Mouse (Mus musculus): ENCODE measurements around the gene Olfr450. TPM values are rescaled to one million over a fixed set of nuclear protein-coding genes. Genes with fewer than 3 reads are reported as not detected.

Olfr450 gene
- polyA plus RNA-seq (2021; fragmentation: Nextera tagmentation): not detected in 2 replicates
- long read RNA-seq, experiment 1: 0 reads
- long read RNA-seq, experiment 2: 0 reads

GRCm38 (mm10) chr6:42811639-42812038, at the start of gene Olfr450:
Gene Olfr450 (plus strand): TSS chr6:42811939.

GRCm38 (mm10) chr6:42784793-42785192, 26.9 kb upstream of the Olfr450 start, which contains the start of gene Olfr452:
Gene Olfr452 (plus strand): TSS chr6:42785093.

GRCm38 (mm10) chr6:42834084-42834483, 22.3 kb downstream of the Olfr450 start, which contains the start of gene Olfr449:
Gene Olfr449 (plus strand): TSS chr6:42834384.

Other genes starting within 250 kb of the Olfr450 start
- gene Tcaf3, start 214.2 kb upstream of the Olfr450 start, polyA plus RNA-seq (2021; fragmentation: Nextera tagmentation): not detected in 2 replicates
- 0.09 and 0.13 TPM in 2 replicates for gene Tcaf2, start 166.7 kb upstream of the Olfr450 start, polyA plus RNA-seq (2021; fragmentation: Nextera tagmentation)
- gene Tcaf1, start 101.9 kb upstream of the Olfr450 start, polyA plus RNA-seq (2021; fragmentation: Nextera tagmentation): 76.2 and 83.4 TPM in 2 replicates
- not detected in 2 replicates for gene Olfr453, start 72.6 kb upstream of the Olfr450 start, polyA plus RNA-seq (2021; fragmentation: Nextera tagmentation)
- gene Olfr38, start 55.5 kb upstream of the Olfr450 start, polyA plus RNA-seq (2021; fragmentation: Nextera tagmentation): not detected in 2 replicates
- not detected in 2 replicates for gene Olfr452, start 26.8 kb upstream of the Olfr450 start, polyA plus RNA-seq (2021; fragmentation: Nextera tagmentation)
- not detected in 2 replicates for gene Olfr449, start 22.4 kb downstream of the Olfr450 start, polyA plus RNA-seq (2021; fragmentation: Nextera tagmentation)
- gene Olfr448, start 78.5 kb downstream of the Olfr450 start, polyA plus RNA-seq (2021; fragmentation: Nextera tagmentation): not detected in 2 replicates
- gene Olfr447, start 96.9 kb downstream of the Olfr450 start, polyA plus RNA-seq (2021; fragmentation: Nextera tagmentation): not detected in 2 replicates
- not detected in 2 replicates for gene Olfr446, start 109.4 kb downstream of the Olfr450 start, polyA plus RNA-seq (2021; fragmentation: Nextera tagmentation)
- gene Olfr444, start 137.1 kb downstream of the Olfr450 start, polyA plus RNA-seq (2021; fragmentation: Nextera tagmentation): not detected in 2 replicates

All from left cerebral cortex, adult 6 months (tissue).